In genomic region chr1:71386593-71386992, GRCm38 (mm10) we compare ENCODE assay signal across 17 mouse cellular contexts.
DNase-seq lines count a peak whose midpoint lies in the region.
"Had no signal": no experiment of that assay in that cellular context is flagged by ENCODE, and none has a peak within 500 bp of the region (broad histone marks: within the 10 kb centered on the region; RNA-seq: fewer than 3 reads in every experiment).

No protein-coding gene starts in this region.

- DNase-seq in lung, adult 18-20 months = peak; percentile 5 to 43
- DNase-seq in lung, postnatal 4 days = no peak
- DNase-seq in lung, postnatal 10 days = peak; percentile 15
- DNase-seq in lung, postnatal 25 days (ENCODE audit: low spot score) = peak; percentile 55
- no peak for DNase-seq in ovary, postnatal 10 days (ENCODE audit: low spot score)
- no peak for DNase-seq in T-cell, adult 2 months (ENCODE audit: low spot score)
- DNase-seq: adrenal gland, adult 2 months; adrenal gland, postnatal 10 days; adrenal gland, postnatal 25 days; B cell, adult 2 months; cerebellum, adult 11 months; cerebellum, adult 18-20 months; cerebellum, adult 8-10 months; cerebellum, adult 9-11 months; cerebellum, postnatal 14 days; cerebellum, postnatal 36 days; embryo, embryonic 11 days had no signal

Comparison
In these comparisons a context has a peak if more than half of its experiments do, and no peak if none do; other contexts are left out.
1. DNase-seq: peak in lung, adult 18-20 months (2 of 2), lung, postnatal 10 days (single experiment) and lung, postnatal 25 days (single experiment); none in lung, postnatal 4 days (0 of 2), ovary, postnatal 10 days (single experiment) and T-cell, adult 2 months (single experiment).